Mouse (Mus musculus): ENCODE results near the gene Rfx2.

The Rfx2 gene

GRCm38 (mm10) chr17:56830411-56831110 is at the start of gene Rfx2:
Gene Rfx2, minus strand, starts transcription at chr17:56831013.
- no peak for DNase-seq (ENCODE audit: low read depth, low spot score)

- DNase-seq (ENCODE audit: low read depth, low spot score) = no peak
Measured at GRCm38 (mm10) chr17:56877426-56877825, 46.6 kb upstream of the Rfx2 start.

GRCm38 (mm10) chr17:56876981-56877380 is 46.2 kb upstream of the Rfx2 start:
- no peak for DNase-seq (ENCODE audit: low read depth, low spot score)

GRCm38 (mm10) chr17:56876465-56876864 is 45.7 kb upstream of the Rfx2 start:
- DNase-seq (ENCODE audit: low read depth, low spot score) = no peak

GRCm38 (mm10) chr17:56874936-56875651 is 44.3 kb upstream of the Rfx2 start, which contains the start of gene 1700061G19Rik:
Gene 1700061G19Rik, plus strand, starts transcription at chr17:56875477.
- no peak for DNase-seq (ENCODE audit: low read depth, low spot score)

GRCm38 (mm10) chr17:56874237-56874636 is 43.4 kb upstream of the Rfx2 start, which contains the start of gene Acsbg2:
Gene Acsbg2, minus strand, starts transcription at chr17:56874447.
- DNase-seq (ENCODE audit: low read depth, low spot score) = no peak

GRCm38 (mm10) chr17:56872512-56872911 is 41.7 kb upstream of the Rfx2 start:
- DNase-seq (ENCODE audit: low read depth, low spot score) = no peak

GRCm38 (mm10) chr17:56871767-56872166 is 41.0 kb upstream of the Rfx2 start:
- no peak for DNase-seq (ENCODE audit: low read depth, low spot score)

- DNase-seq (ENCODE audit: low read depth, low spot score) = no peak
Measured at GRCm38 (mm10) chr17:56870287-56870953, 39.6 kb upstream of the Rfx2 start.

GRCm38 (mm10) chr17:56869481-56869977 is 38.7 kb upstream of the Rfx2 start:
- DNase-seq (ENCODE audit: low read depth, low spot score) = no peak

GRCm38 (mm10) chr17:56866071-56866470 is 35.3 kb upstream of the Rfx2 start:
- DNase-seq (ENCODE audit: low read depth, low spot score) = no peak

- DNase-seq (ENCODE audit: low read depth, low spot score) = no peak
Measured at GRCm38 (mm10) chr17:56861197-56861596, 30.4 kb upstream of the Rfx2 start.

GRCm38 (mm10) chr17:56858922-56859321 is 28.1 kb upstream of the Rfx2 start:
- DNase-seq (ENCODE audit: low read depth, low spot score) = no peak

GRCm38 (mm10) chr17:56858216-56858615 is 27.4 kb upstream of the Rfx2 start:
- peak; percentile 46 for DNase-seq (ENCODE audit: low read depth, low spot score)

GRCm38 (mm10) chr17:56855421-56855820 is 24.6 kb upstream of the Rfx2 start:
- no peak for DNase-seq (ENCODE audit: low read depth, low spot score)

- no peak for DNase-seq (ENCODE audit: low read depth, low spot score)
Measured at GRCm38 (mm10) chr17:56851167-56851566, 20.4 kb upstream of the Rfx2 start.

GRCm38 (mm10) chr17:56849710-56850109 is 18.9 kb upstream of the Rfx2 start:
- DNase-seq (ENCODE audit: low read depth, low spot score) = no peak

- DNase-seq (ENCODE audit: low read depth, low spot score) = no peak
Measured at GRCm38 (mm10) chr17:56848785-56849184, 18.0 kb upstream of the Rfx2 start.

- no peak for DNase-seq (ENCODE audit: low read depth, low spot score)
Measured at GRCm38 (mm10) chr17:56843678-56844077, 12.9 kb upstream of the Rfx2 start.

GRCm38 (mm10) chr17:56842173-56842572 is 11.4 kb upstream of the Rfx2 start:
- no peak for DNase-seq (ENCODE audit: low read depth, low spot score)

GRCm38 (mm10) chr17:56840524-56840923 is 9.7 kb upstream of the Rfx2 start:
- DNase-seq (ENCODE audit: low read depth, low spot score) = no peak

GRCm38 (mm10) chr17:56836336-56836735 is 5.5 kb upstream of the Rfx2 start:
- no peak for DNase-seq (ENCODE audit: low read depth, low spot score)

All from retina, postnatal 7 days (tissue).